Mouse (Mus musculus) lung, postnatal 0 days (tissue): ENCODE results near the gene Cacna1a.

Source experiments
- CTCF ChIP-seq: IDR thresholded peaks from 2 replicates; pipeline ENCODE4 v1.5.1; 2016; ENCODE audit warnings: antibody characterized with exemption, mild to moderate bottlenecking
- EP300 ChIP-seq: IDR thresholded peaks from 2 replicates; pipeline ENCODE4 v1.6.1; 2016; ENCODE audit warnings: antibody characterized with exemption, mild to moderate bottlenecking, control low read depth

- TF ChIP-seq CTCF: no peak
- no peak for TF ChIP-seq EP300
These were observed 273.8 kb downstream of the Cacna1a start for GRCm38 (mm10) chr8:84661961-84662571.
